Mouse (Mus musculus) CH12.LX (cell line): ENCODE data around the gene Nek11. TPM values are rescaled to one million over a fixed set of nuclear protein-coding genes. Genes with fewer than 3 reads are reported as not detected.

Experiments
- DNase-seq: peaks from one replicate; pipeline ENCODE4 v3.0.0-alpha.2; 2013; ENCODE audit errors: extremely low read depth
- H3K27ac ChIP-seq: 2 replicates; pipeline ENCODE4 v1.5.1; 2012; ENCODE audit warnings: low read depth, mild to moderate bottlenecking, control low read depth, moderate library complexity; ENCODE audit not compliant: insufficient read depth
- H3K27me3 ChIP-seq: replicated peaks from 2 replicates; pipeline ENCODE3; 2012; ENCODE audit warnings: inconsistent platforms
- H3K36me3 ChIP-seq, 2 experiments: replicated peaks in 1 of 2; 2 replicates each; pipeline versions ENCODE3 to v1.6.1; 2012; ENCODE audit warnings: inconsistent platforms in 1 of 2, low read length in 1 of 2, mild to moderate bottlenecking in 1 of 2, mixed read lengths in 1 of 2, moderate library complexity in 1 of 2; ENCODE audit not compliant: control insufficient read depth in 1 of 2, insufficient read depth in 1 of 2
- H3K4me1 ChIP-seq, 2 experiments: 2 replicates each; pipeline ENCODE4 v1.6.1; 2012; ENCODE audit warnings: inconsistent platforms in 1 of 2, moderate library complexity in 1 of 2; ENCODE audit not compliant: insufficient read depth in 2 of 2, control insufficient read depth in 1 of 2
- H3K4me2 ChIP-seq: 2 replicates; pipeline ENCODE4 v1.6.1; 2012; ENCODE audit warnings: low read depth, mild to moderate bottlenecking, control low read depth; ENCODE audit not compliant: poor library complexity, insufficient read depth, severe bottlenecking
- H3K4me3 ChIP-seq, 3 experiments: fragments of 150-350 bp in 1 of 3; sonication (generic) in 1 of 3; replicated peaks in 1 of 3; 2 replicates each; pipeline versions ENCODE3 to v1.5.1; 2011 to 2012; ENCODE audit warnings: low read depth in 2 of 3, low read length in 2 of 3, mild to moderate bottlenecking in 2 of 3, moderate library complexity in 2 of 3, control low read depth in 1 of 3, improper control_type of control experiment in 1 of 3, inconsistent platforms in 1 of 3, mixed read lengths in 1 of 3; ENCODE audit not compliant: poor library complexity in 1 of 3
- H3K79me2 ChIP-seq: replicated peaks from 2 replicates; pipeline ENCODE4 v1.6.1; 2012; ENCODE audit warnings: mild to moderate bottlenecking, moderate library complexity; ENCODE audit not compliant: control insufficient read depth, poor library complexity, insufficient read depth, severe bottlenecking; ENCODE audit errors: extremely low read depth
- H3K9ac ChIP-seq: 2 replicates; pipeline ENCODE4 v1.6.1; 2012; ENCODE audit warnings: low read depth, mild to moderate bottlenecking, control low read depth, moderate library complexity; ENCODE audit not compliant: insufficient read depth
- H3K9me3 ChIP-seq: replicated peaks from 2 replicates; pipeline ENCODE3; 2012; ENCODE audit warnings: low read length, inconsistent platforms, mixed read lengths
- BHLHE40 ChIP-seq: IDR thresholded peaks from 2 replicates; pipeline ENCODE4 v1.6.1; 2011; ENCODE audit warnings: mild to moderate bottlenecking, low read depth, low read length, improper control_type of control experiment
- CHD1 ChIP-seq: IDR thresholded peaks from 2 replicates; pipeline ENCODE4 v1.6.1; 2012; ENCODE audit warnings: low read depth, low read length, improper control_type of control experiment, inconsistent platforms
- CHD2 ChIP-seq: IDR thresholded peaks from 2 replicates; pipeline ENCODE4 v1.6.1; 2011; ENCODE audit warnings: low read length, improper control_type of control experiment
- CTCF ChIP-seq, 2 experiments: IDR thresholded peaks in 1 of 2; conservative IDR thresholded peaks in 1 of 2; 2 replicates each; pipeline ENCODE4 v1.5.1; 2011 to 2012; ENCODE audit warnings: low read depth in 2 of 2, low read length in 2 of 2, improper control_type of control experiment in 1 of 2, inconsistent platforms in 1 of 2, mild to moderate bottlenecking in 1 of 2, moderate library complexity in 1 of 2
- E2F4 ChIP-seq: IDR thresholded peaks from 2 replicates; pipeline ENCODE4 v1.6.1; 2011; ENCODE audit warnings: low read depth, low read length, improper control_type of control experiment; ENCODE audit not compliant: insufficient replicate concordance
- ELF1 ChIP-seq: IDR thresholded peaks from 2 replicates; pipeline ENCODE4 v1.6.1; 2014; ENCODE audit warnings: low read depth, mild to moderate bottlenecking, inconsistent platforms, low read length, improper control_type of control experiment
- EP300 ChIP-seq: IDR thresholded peaks from 2 replicates; pipeline ENCODE4 v1.6.1; 2011; ENCODE audit warnings: low read length, improper control_type of control experiment
- ETS1 ChIP-seq: conservative IDR thresholded peaks from 2 replicates; pipeline ENCODE4 v1.6.1; 2012; ENCODE audit warnings: low read depth, mild to moderate bottlenecking, inconsistent platforms, low read length, improper control_type of control experiment, moderate library complexity
- GABPA ChIP-seq: IDR thresholded peaks from 2 replicates; pipeline ENCODE4 v1.6.1; 2012; ENCODE audit warnings: low read depth, low read length, improper control_type of control experiment, inconsistent platforms; ENCODE audit not compliant: insufficient replicate concordance
- HCFC1 ChIP-seq: IDR thresholded peaks from 2 replicates; pipeline ENCODE4 v1.6.1; 2012; ENCODE audit warnings: low read depth, mild to moderate bottlenecking, inconsistent platforms, low read length, improper control_type of control experiment
- IRF4 ChIP-seq: IDR thresholded peaks from 2 replicates; pipeline ENCODE4 v1.6.1; 2014; ENCODE audit warnings: low read depth, mild to moderate bottlenecking, inconsistent platforms, low read length, improper control_type of control experiment
- JUN ChIP-seq: IDR thresholded peaks from 2 replicates; pipeline ENCODE4 v1.6.1; 2011; ENCODE audit warnings: low read depth, mild to moderate bottlenecking, low read length, improper control_type of control experiment, moderate library complexity; ENCODE audit not compliant: insufficient read depth
- JUND ChIP-seq: conservative IDR thresholded peaks from 2 replicates; pipeline ENCODE4 v1.6.1; 2011; ENCODE audit warnings: low read depth, low read length, improper control_type of control experiment
- KAT2A ChIP-seq: IDR thresholded peaks from 2 replicates; pipeline ENCODE4 v1.6.1; 2012; ENCODE audit warnings: low read length, improper control_type of control experiment, inconsistent platforms; ENCODE audit not compliant: insufficient replicate concordance
- MAFK ChIP-seq: IDR thresholded peaks from 2 replicates; pipeline ENCODE4 v1.6.1; 2011; ENCODE audit warnings: low read length, improper control_type of control experiment; ENCODE audit not compliant: insufficient replicate concordance
- MAX ChIP-seq: IDR thresholded peaks from 2 replicates; pipeline ENCODE4 v1.6.1; 2011; ENCODE audit warnings: low read length, improper control_type of control experiment
- MAZ ChIP-seq: IDR thresholded peaks from 2 replicates; pipeline ENCODE4 v1.6.1; 2012; ENCODE audit warnings: low read depth, mild to moderate bottlenecking, inconsistent platforms, low read length, improper control_type of control experiment, moderate library complexity
- MEF2A ChIP-seq: IDR thresholded peaks from 2 replicates; pipeline ENCODE4 v1.6.1; 2014; ENCODE audit warnings: low read depth, mild to moderate bottlenecking, inconsistent platforms, low read length, improper control_type of control experiment, borderline replicate concordance
- MXI1 ChIP-seq: IDR thresholded peaks from 2 replicates; pipeline ENCODE4 v1.6.1; 2011; ENCODE audit warnings: mild to moderate bottlenecking, low read depth, low read length, improper control_type of control experiment
- MYC ChIP-seq: IDR thresholded peaks from 2 replicates; pipeline ENCODE4 v1.6.1; 2011; ENCODE audit warnings: low read depth, mild to moderate bottlenecking, improper control_type of control experiment, low read length
- NELFE ChIP-seq: IDR thresholded peaks from 2 replicates; pipeline ENCODE4 v1.6.1; 2011; ENCODE audit warnings: low read depth, low read length, improper control_type of control experiment
- NRF1 ChIP-seq: IDR thresholded peaks from 2 replicates; pipeline ENCODE4 v1.6.1; 2014; ENCODE audit warnings: low read depth, mild to moderate bottlenecking, inconsistent platforms, low read length, improper control_type of control experiment, moderate library complexity
- PAX5 ChIP-seq: IDR thresholded peaks from 2 replicates; pipeline ENCODE4 v1.6.1; 2012; ENCODE audit warnings: low read length, inconsistent platforms, mixed read lengths
- POLR2A ChIP-seq: IDR thresholded peaks from 2 replicates; pipeline ENCODE4 v1.6.1; 2011; ENCODE audit warnings: low read depth, mild to moderate bottlenecking, improper control_type of control experiment, low read length
- POLR2AphosphoS2 ChIP-seq: IDR thresholded peaks from 2 replicates; pipeline ENCODE4 v1.6.1; 2011; ENCODE audit warnings: low read depth, low read length, improper control_type of control experiment
- RAD21 ChIP-seq: IDR thresholded peaks from 2 replicates; pipeline ENCODE4 v1.6.1; 2011; ENCODE audit warnings: low read depth, mild to moderate bottlenecking, low read length, improper control_type of control experiment, moderate library complexity
- RCOR1 ChIP-seq: conservative IDR thresholded peaks from 2 replicates; pipeline ENCODE4 v1.6.1; 2012; ENCODE audit warnings: low read depth, mild to moderate bottlenecking, inconsistent platforms, low read length, improper control_type of control experiment
- SIN3A ChIP-seq: IDR thresholded peaks from 2 replicates; pipeline ENCODE4 v1.6.1; 2012; ENCODE audit warnings: low read length, improper control_type of control experiment, inconsistent platforms
- SMC3 ChIP-seq: IDR thresholded peaks from 2 replicates; pipeline ENCODE4 v1.6.1; 2011; ENCODE audit warnings: low read depth, low read length, improper control_type of control experiment
- TBP ChIP-seq: conservative IDR thresholded peaks from 2 replicates; pipeline ENCODE4 v1.6.1; 2011; ENCODE audit warnings: low read depth, low read length, improper control_type of control experiment
- TCF12 ChIP-seq: IDR thresholded peaks from 2 replicates; pipeline ENCODE4 v1.6.1; 2014; ENCODE audit warnings: low read depth, mild to moderate bottlenecking, inconsistent platforms, low read length, improper control_type of control experiment
- UBTF ChIP-seq: IDR thresholded peaks from 2 replicates; pipeline ENCODE4 v1.6.1; 2012; ENCODE audit warnings: low read depth, mild to moderate bottlenecking, inconsistent platforms, low read length, improper control_type of control experiment, moderate library complexity
- USF1 ChIP-seq: IDR thresholded peaks from 2 replicates; pipeline ENCODE4 v1.6.1; 2014; ENCODE audit warnings: low read depth, mild to moderate bottlenecking, inconsistent platforms, low read length, improper control_type of control experiment
- USF2 ChIP-seq: conservative IDR thresholded peaks from 2 replicates; pipeline ENCODE4 v1.6.1; 2011; ENCODE audit warnings: low read depth, low read length, improper control_type of control experiment
- ZC3H11A ChIP-seq: IDR thresholded peaks from 2 replicates; pipeline ENCODE4 v1.6.1; 2012; ENCODE audit warnings: low read depth, mild to moderate bottlenecking, inconsistent platforms, low read length, improper control_type of control experiment
- ZKSCAN1 ChIP-seq: IDR thresholded peaks from 2 replicates; pipeline ENCODE4 v1.6.1; 2012; ENCODE audit warnings: low read depth, inconsistent platforms, low read length, improper control_type of control experiment, borderline replicate concordance
- ZMIZ1 ChIP-seq: IDR thresholded peaks from 2 replicates; pipeline ENCODE4 v1.6.1; 2012; ENCODE audit warnings: low read depth, mild to moderate bottlenecking, inconsistent platforms, low read length, improper control_type of control experiment
- ZNF384 ChIP-seq: IDR thresholded peaks from 2 replicates; pipeline ENCODE4 v1.6.1; 2012; ENCODE audit warnings: low read depth, low read length, improper control_type of control experiment, inconsistent platforms
- dilution Hi-C: fragments of 300-500 bp; cut with MboI; formaldehyde crosslinking; loops from 2 replicates; pipeline ENCODE4 v1.14.3; 2020; ENCODE audit warnings: low sequenced_read_pairs; ENCODE audit not compliant: extremely low pct_unique_long_range_greater_than_20kb, extremely low pct_ligation_motif_present
- in situ Hi-C: fragments of 300-500 bp; cut with MboI; formaldehyde crosslinking; loops from 3 replicates; pipeline ENCODE4 v1.14.3; 2019; ENCODE audit warnings: low sequenced_read_pairs, low pct_ligation_motif_present, low pct_unique_long_range_greater_than_20kb, mixed read lengths
- polyA plus RNA-seq: library from polyadenylated mRNA; unstranded; fragments of >175 nt; gene quantifications from 2 replicates; pipeline ENCODE4 v1.2.1, GENCODE M21; 2012; ENCODE audit warnings: low read depth; ENCODE audit not compliant: insufficient read length
- total RNA-seq, 2 experiments: library from RNA; depleted of rRNA; stranded (reverse); fragments of 300-350 nt in 1 of 2; fragments of >200 nt in 1 of 2; gene quantifications; 2 replicates each; pipeline ENCODE4 v1.2.3; 2012 to 2014

The Nek11 gene
- total RNA-seq (2012; rRNA removed), result 0.13 and 0.17 TPM in 2 replicates
- total RNA-seq (2014; rRNA removed), result 0.32 TPM in 1 of 2 replicates, not detected in the other
- 0.29 TPM in 1 of 2 replicates, not detected in the other for polyA plus RNA-seq

DNA sequence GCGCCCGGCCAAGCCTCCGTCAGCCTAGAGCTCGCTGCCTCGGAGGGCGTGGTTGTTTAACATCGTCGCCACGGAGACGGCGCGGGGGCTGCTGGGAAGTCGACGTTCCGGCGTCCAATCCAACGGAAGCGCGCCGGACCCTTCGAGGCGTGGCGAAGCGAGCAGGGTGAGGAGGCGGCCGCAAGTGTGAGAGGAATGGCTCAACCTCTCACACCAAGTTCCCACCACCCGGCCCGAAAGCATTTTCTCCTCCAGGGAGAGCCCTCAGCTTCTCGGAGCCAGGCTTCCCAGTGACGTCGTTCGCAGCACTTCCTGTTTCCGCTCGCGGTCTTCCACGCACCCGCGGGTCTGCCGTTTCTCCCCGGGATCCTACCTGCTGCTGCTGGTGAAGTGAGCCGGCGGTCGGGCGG lies at the start of gene Nek11, which contains the start of gene Aste1:
Gene Nek11 (minus strand): TSS at position 307 of the 410 bp plus-strand sequence.
Gene Aste1 (plus strand): TSS at position 175 of the 410 bp plus-strand sequence.
- Histone ChIP-seq H3K27ac (peak within 1 kb of the TSS; percentile 55), H3K9me3 (no peaks in the 10 kb centered on the region), H3K4me2 (peak within 1 kb of the TSS; percentile 93), H3K79me2 (peaks cover 34% of the 10 kb centered on the region), H3K4me3 (peak within 1 kb of the TSS; percentile 82 to 87 (median 85))
- TF ChIP-seq CHD2 (no peak), POLR2A (peak; percentile 82), JUND (no peak), SMC3 (no peak), MXI1 (peak; percentile 97), MEF2A (no peak), KAT2A (no peak), BHLHE40 (peak; percentile 24; the same call in 1 of the 2 replicates), TCF12 (no peak), JUN (no peak), IRF4 (no peak), EP300 (no peak), GABPA (no peak), POLR2AphosphoS2 (no peak), CTCF (conservative IDR thresholded peaks at IDR 0.05 in 1 of 2, IDR thresholded peaks at IDR 0.05 in 1 of 2; ENCODE audit: low read depth in 2 of 2, low read length in 2 of 2) (no peak), TBP (no peak), MYC (peak; percentile 62; the same call in 1 of the 2 replicates), NRF1 (no peak), RCOR1 (no peak), ETS1 (peak; percentile 47), ZNF384 (no peak), PAX5 (no peak), USF1 (no peak), USF2 (no peak), ELF1 (peak; percentile 88), SIN3A (peak; percentile 91), UBTF (no peak), CHD1 (no peak), MAZ (no peak), ZMIZ1 (no peak), ZKSCAN1 (no peak), NELFE (peak; percentile 79), HCFC1 (peak; percentile 66), E2F4 (no peak), RAD21 (no peak), MAX (peak; percentile 60; the same call in 1 of the 2 replicates), ZC3H11A (no peak), MAFK (no peak)
- TF ChIP-seq, all 38 proteins: peak for 10
- Histone ChIP-seq H3K36me3 (peaks cover 20 to 36% of the 10 kb centered on the region in 2 experiments), H3K27me3 (peaks cover 3% of the 10 kb centered on the region), H3K4me1 (peaks cover 10 to 50% of the 10 kb centered on the region in 2 experiments), H3K9ac (peak within 1 kb of the TSS; percentile 51)
- DNase-seq, result peak; percentile 94
- in situ Hi-C loops (loop anchor here (10.0 to 25.0 kb wide), 3 partner anchors 258 to 820 kb away; partner anchors contain the start of genes 1700080E11Rik, Mrpl3 and Nudt16), dilution Hi-C loops (no loop called here)
